Mouse (Mus musculus) C2C12 (cell line): Measurements from ENCODE around the gene Gse1. TPM values are rescaled to one million over a fixed set of nuclear protein-coding genes. Genes with fewer than 3 reads are reported as not detected.

Experiments used
- H3K27me3 ChIP-seq: one replicate; pipeline ENCODE4 v1.6.1; 2011; ENCODE audit not compliant: control insufficient read depth, insufficient read depth, insufficient read length
- H3K36me3 ChIP-seq: one replicate; pipeline ENCODE4 v1.6.1; 2011; ENCODE audit not compliant: control insufficient read depth, insufficient read depth
- H3K4me3 ChIP-seq: one replicate; pipeline ENCODE4 v1.5.1; 2011; ENCODE audit warnings: mild to moderate bottlenecking, control low read depth; ENCODE audit not compliant: poor library complexity, insufficient read depth, severe bottlenecking
- H3K79me2 ChIP-seq: one replicate; pipeline ENCODE4 v1.6.1; 2011; ENCODE audit not compliant: control insufficient read depth, insufficient read depth
- H3K79me3 ChIP-seq: one replicate; pipeline ENCODE4 v1.6.1; 2011; ENCODE audit warnings: low read depth, control low read depth
- H3ac ChIP-seq: one replicate; pipeline ENCODE3; 2011; ENCODE audit warnings: low read depth; ENCODE audit not compliant: control insufficient read depth, insufficient read length
- CEBPB ChIP-seq: IDR thresholded peaks from one replicate; pipeline ENCODE4 v1.6.1; 2011; ENCODE audit warnings: low read depth, mild to moderate bottlenecking, control low read depth, moderate library complexity
- CTCF ChIP-seq: IDR thresholded peaks from one replicate; pipeline ENCODE4 v1.5.1; 2011; ENCODE audit not compliant: control insufficient read depth, insufficient read depth, insufficient read length
- FOSL1 ChIP-seq: IDR thresholded peaks from one replicate; pipeline ENCODE4 v1.8.0; 2011; ENCODE audit warnings: mild to moderate bottlenecking, low read length; ENCODE audit not compliant: poor library complexity, insufficient read depth, severe bottlenecking
- MAX ChIP-seq: IDR thresholded peaks from one replicate; pipeline ENCODE4 v1.6.1; 2011; ENCODE audit warnings: mild to moderate bottlenecking, control low read depth
- MYOD1 ChIP-seq: IDR thresholded peaks from one replicate; pipeline ENCODE4 v1.6.1; 2011; ENCODE audit warnings: low read depth; ENCODE audit not compliant: control insufficient read depth, insufficient read length
- MYOG ChIP-seq: IDR thresholded peaks from one replicate; pipeline ENCODE4 v1.6.1; 2011; ENCODE audit not compliant: control insufficient read depth, insufficient read length; ENCODE audit errors: extremely low read depth
- USF1 ChIP-seq: IDR thresholded peaks from one replicate; pipeline ENCODE4 v1.6.1; 2011; ENCODE audit warnings: low read depth, mild to moderate bottlenecking, control low read depth, moderate library complexity
- polyA plus RNA-seq: library from polyadenylated mRNA; unstranded; fragments of >200 nt; fragmentation: generic; extraction: Trizol; gene quantifications from one replicate; pipeline ENCODE4 v1.2.1, GENCODE M21; 2012; ENCODE audit warnings: missing spikeins

Gse1 gene
- polyA plus RNA-seq, 1 experiment, result 15.6 TPM

- no peak for TF ChIP-seq USF1
- TF ChIP-seq CEBPB, result no peak
- no peak for TF ChIP-seq FOSL1
- no peak for TF ChIP-seq MYOG
- TF ChIP-seq MYOD1, result no peak
- no peak for TF ChIP-seq CTCF
- no peak for TF ChIP-seq MAX
- no peaks in the 10 kb centered on the region for H3K79me3 ChIP-seq
- no peak overlapping the region for H3ac ChIP-seq
- H3K79me2 ChIP-seq, result no peaks in the 10 kb centered on the region
- H3K4me3 ChIP-seq, result no peak overlapping the region
- no peaks in the 10 kb centered on the region for H3K27me3 ChIP-seq
- H3K36me3 ChIP-seq, result no peaks in the 10 kb centered on the region
Measured at GRCm38 (mm10) chr8:120441637-120442036, 213.4 kb downstream of the Gse1 start.

DNA sequence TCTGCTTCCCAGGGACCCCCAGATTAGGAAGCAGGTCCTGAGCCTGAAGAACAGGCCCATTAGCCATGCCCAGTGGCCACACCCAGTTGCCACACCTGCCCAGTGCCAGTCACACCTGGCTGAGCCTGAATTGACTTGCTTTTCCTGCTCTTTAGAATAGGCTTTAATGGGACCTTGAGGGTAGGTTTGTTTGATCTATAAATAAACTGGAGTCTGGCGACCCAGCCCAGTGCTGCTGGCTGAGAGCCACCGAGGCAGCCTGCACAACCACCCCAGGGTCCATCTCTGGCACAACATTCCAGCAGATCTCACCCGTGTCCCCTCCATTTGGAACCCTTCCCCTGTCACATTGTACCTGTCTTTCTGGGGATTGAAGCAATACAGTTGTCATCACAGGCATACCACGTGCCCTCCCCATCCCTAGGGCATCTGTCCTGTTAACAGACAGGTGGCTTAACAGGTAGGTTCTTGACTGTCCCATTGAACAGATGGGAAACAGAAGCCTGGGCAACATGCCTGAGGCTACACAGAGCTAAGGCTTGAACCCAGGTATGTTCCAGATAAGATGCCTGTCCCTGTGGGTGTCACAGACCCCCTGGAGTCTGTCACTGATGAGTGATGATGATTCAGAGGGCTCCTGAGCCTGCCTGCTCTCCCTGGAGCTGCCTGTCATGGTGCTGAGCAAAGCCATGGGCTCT, 214.2 kb downstream of the Gse1 start:
- H3K36me3 ChIP-seq, result no peaks in the 10 kb centered on the region
- no peak overlapping the region for H3K4me3 ChIP-seq
- no peaks in the 10 kb centered on the region for H3K79me2 ChIP-seq
- H3ac ChIP-seq, result no peak overlapping the region
- H3K27me3 ChIP-seq, result no peaks in the 10 kb centered on the region
- TF ChIP-seq CTCF (no peak), MAX (no peak), MYOG (no peak)
- H3K79me3 ChIP-seq, result no peaks in the 10 kb centered on the region

GRCm38 (mm10) chr8:120445249-120445648, 217.0 kb downstream of the Gse1 start:
- Histone ChIP-seq H3K36me3 (no peaks in the 10 kb centered on the region), H3ac (no peak overlapping the region), H3K4me3 (no peak overlapping the region), H3K79me2 (no peaks in the 10 kb centered on the region), H3K27me3 (no peaks in the 10 kb centered on the region), H3K79me3 (no peaks in the 10 kb centered on the region)
- TF ChIP-seq CEBPB (no peak), CTCF (no peak), FOSL1 (no peak), MYOD1 (no peak), MYOG (no peak), MAX (no peak), USF1 (no peak)

- H3ac ChIP-seq, result no peak overlapping the region
- H3K4me3 ChIP-seq, result no peak overlapping the region
- H3K79me2 ChIP-seq, result no peaks in the 10 kb centered on the region
- H3K79me3 ChIP-seq, result no peaks in the 10 kb centered on the region
- H3K36me3 ChIP-seq, result no peaks in the 10 kb centered on the region
- TF ChIP-seq CTCF (no peak), MYOG (no peak), CEBPB (no peak), MYOD1 (no peak), MAX (no peak), USF1 (no peak), FOSL1 (no peak)
- no peaks in the 10 kb centered on the region for H3K27me3 ChIP-seq
Measured at GRCm38 (mm10) chr8:120448131-120448530, 219.9 kb downstream of the Gse1 start.

GRCm38 (mm10) chr8:120449139-120449538, 220.9 kb downstream of the Gse1 start:
- Histone ChIP-seq H3K79me2 (no peaks in the 10 kb centered on the region), H3K79me3 (no peaks in the 10 kb centered on the region), H3K36me3 (no peaks in the 10 kb centered on the region), H3K4me3 (no peak overlapping the region), H3K27me3 (no peaks in the 10 kb centered on the region), H3ac (no peak overlapping the region)
- TF ChIP-seq MYOG (no peak), MYOD1 (peak; percentile 81)

GRCm38 (mm10) chr8:120449608-120450031, 221.4 kb downstream of the Gse1 start:
- Histone ChIP-seq H3K4me3 (no peak overlapping the region), H3K27me3 (no peaks in the 10 kb centered on the region), H3K79me2 (no peaks in the 10 kb centered on the region), H3K79me3 (no peaks in the 10 kb centered on the region), H3ac (peak overlapping the region; percentile 27), H3K36me3 (no peaks in the 10 kb centered on the region)
- TF ChIP-seq MYOG, result no peak
- peak; percentile 77 for TF ChIP-seq MYOD1
- no peak for TF ChIP-seq CTCF
- no peak for TF ChIP-seq MAX
- TF ChIP-seq USF1, result no peak
- no peak for TF ChIP-seq FOSL1
- no peak for TF ChIP-seq CEBPB
